Mouse (Mus musculus) spleen, adult 2 months (tissue): ENCODE data around the gene Golga5. TPM values are rescaled to one million over a fixed set of nuclear protein-coding genes. Genes with fewer than 3 reads are reported as not detected.
"Not testable (repeated sequence)": the region's sequence is repeated elsewhere in the genome, so short reads cannot be mapped to it uniquely, and the experiment has no call there.

ENCODE experiments used
- DNase-seq, 2 experiments: peaks; one replicate each; pipeline versions ENCODE4 v3.0.0 to v3.0.0-alpha.2; 2012 to 2021; ENCODE audit warnings: low spot score in 2 of 2, low read depth in 1 of 2
- H3K27ac ChIP-seq: fragments of 200-500 bp; 2 replicates; pipeline ENCODE4 v1.5.1; 2012; ENCODE audit warnings: low read length, inconsistent platforms; ENCODE audit not compliant: insufficient read depth
- H3K27me3 ChIP-seq: fragments of 200-500 bp; 2 replicates; pipeline ENCODE4 v1.6.1; 2012; ENCODE audit warnings: mild to moderate bottlenecking, moderate library complexity, low read length, inconsistent platforms; ENCODE audit not compliant: control insufficient read depth, insufficient read depth
- H3K36me3 ChIP-seq: fragments of 200-500 bp; 2 replicates; pipeline ENCODE4 v1.6.1; 2012; ENCODE audit warnings: mild to moderate bottlenecking, low read length, inconsistent platforms; ENCODE audit not compliant: control insufficient read depth, insufficient read depth
- H3K4me1 ChIP-seq: fragments of 200-500 bp; 2 replicates; pipeline ENCODE4 v1.6.1; 2011; ENCODE audit warnings: inconsistent platforms; ENCODE audit not compliant: control insufficient read depth, insufficient read depth, insufficient read length
- H3K4me3 ChIP-seq: fragments of 200-500 bp; 2 replicates; pipeline ENCODE4 v1.5.1; 2011; ENCODE audit warnings: mild to moderate bottlenecking, inconsistent platforms; ENCODE audit not compliant: insufficient read depth, insufficient read length; ENCODE audit errors: extremely low read depth
- CTCF ChIP-seq: fragments of 200-500 bp; IDR thresholded peaks from 2 replicates; pipeline ENCODE4 v1.5.1; 2011; ENCODE audit warnings: mild to moderate bottlenecking, inconsistent platforms; ENCODE audit not compliant: insufficient read depth, insufficient read length, insufficient replicate concordance; ENCODE audit errors: extremely low read depth
- POLR2A ChIP-seq: fragments of 200-500 bp; IDR thresholded peaks from 2 replicates; pipeline ENCODE4 v1.6.1; 2011; ENCODE audit warnings: low read depth, low read length, inconsistent platforms
- WGBS: fragments of 180-500 bp; shearing (Covaris S2); methylation state at CpG from one replicate; pipeline ENCODE4 v1.1.7; 2018; 5-methylcytosine and 5-hydroxymethylcytosine counted together
- polyA plus RNA-seq: library from polyadenylated mRNA; depleted of rRNA; stranded (reverse); fragments of >200 nt; gene quantifications from 2 replicates; pipeline ENCODE4 v1.2.3, GENCODE M21; 2012

Golga5 gene
- polyA plus RNA-seq, 1 experiment: 6.9 TPM

DNA sequence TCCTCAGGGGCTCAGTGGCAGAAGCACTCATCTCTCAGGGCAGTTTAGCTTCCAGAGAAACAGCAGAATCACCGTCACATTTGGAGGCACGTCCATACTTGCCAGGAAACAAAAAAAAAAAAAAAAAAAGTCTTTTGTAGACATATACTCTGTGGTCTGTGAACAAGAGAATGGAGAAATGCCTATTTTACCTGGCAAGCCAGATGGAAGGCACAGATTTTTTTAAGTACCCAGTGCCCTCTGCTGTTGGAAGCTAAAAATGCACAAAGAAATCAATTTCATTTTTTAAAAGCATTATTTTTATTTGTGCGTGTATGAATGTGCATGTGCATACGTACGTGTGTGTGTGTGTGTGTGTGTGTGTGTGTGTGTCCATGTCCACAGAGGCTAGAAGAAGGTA, 7.8 kb upstream of the Golga5 start:
- H3K27me3 ChIP-seq: no peaks in the 10 kb centered on the region
- H3K27ac ChIP-seq: no peak overlapping the region
- no peak overlapping the region for H3K4me3 ChIP-seq
- peaks cover 4% of the 10 kb centered on the region; the same call in 1 of the 2 replicates for H3K4me1 ChIP-seq
- DNase-seq: no peak
- no peak for TF ChIP-seq CTCF
- TF ChIP-seq POLR2A: no peak
- H3K36me3 ChIP-seq: no peaks in the 10 kb centered on the region
- 27% methylated on average over 5 of the region's 5 CpGs for WGBS

DNA sequence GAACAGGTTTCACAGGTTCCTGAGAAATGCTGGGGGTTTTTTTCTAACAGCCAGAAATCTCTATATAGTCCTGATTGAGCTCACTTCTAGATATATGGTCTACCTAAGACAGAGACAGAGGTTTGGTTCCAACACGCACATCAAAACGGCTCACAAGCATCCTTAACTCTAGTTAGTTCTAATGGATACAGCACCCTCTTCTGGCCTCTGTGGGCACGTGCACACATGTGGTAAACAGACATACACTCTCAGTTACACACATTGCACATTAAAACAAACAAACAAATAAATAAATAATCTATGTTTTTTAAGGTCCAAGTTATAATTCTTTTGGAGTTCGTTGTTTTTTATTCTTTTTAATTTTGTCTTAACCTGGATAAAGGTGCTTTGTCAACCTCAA, 4.3 kb upstream of the Golga5 start:
- no peak for DNase-seq
- Histone ChIP-seq H3K27me3 (no peaks in the 10 kb centered on the region), H3K36me3 (no peaks in the 10 kb centered on the region), H3K27ac (no peak overlapping the region), H3K4me1 (no peaks in the 10 kb centered on the region), H3K4me3 (no peak overlapping the region)
- TF ChIP-seq POLR2A: no peak
- no peak for TF ChIP-seq CTCF
- WGBS: 82% methylated on average over 4 of the region's 4 CpGs

DNA sequence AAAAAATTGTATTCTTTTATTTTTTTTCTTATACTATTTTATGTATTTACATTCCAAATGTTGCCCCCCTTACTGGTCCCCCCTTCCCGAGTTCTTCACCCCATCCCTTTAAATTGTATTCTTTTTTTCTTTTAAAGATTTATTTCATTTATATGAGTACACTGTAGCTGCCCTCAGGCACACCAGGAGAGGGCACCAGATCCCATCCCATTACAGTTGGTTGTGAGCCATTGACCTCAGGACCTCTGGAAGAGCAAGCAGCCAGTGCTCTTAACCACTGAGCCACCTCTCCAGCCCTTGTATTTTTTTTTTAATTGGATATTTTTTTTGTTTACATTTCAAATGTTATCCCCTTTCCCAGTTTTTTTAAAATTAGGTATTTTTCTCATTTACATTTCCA, 799 bp upstream of the Golga5 start:
- WGBS: 92% methylated on average over 1 of the region's 1 CpGs
- no peak for TF ChIP-seq CTCF
- no peak for TF ChIP-seq POLR2A
- H3K4me3 ChIP-seq: no peak overlapping the region
- peaks cover 4% of the 10 kb centered on the region; the same call in 1 of the 2 replicates for H3K36me3 ChIP-seq
- no peak for DNase-seq
- no peaks in the 10 kb centered on the region for H3K27me3 ChIP-seq
- H3K27ac ChIP-seq: no peak overlapping the region
- no peaks in the 10 kb centered on the region for H3K4me1 ChIP-seq

DNA sequence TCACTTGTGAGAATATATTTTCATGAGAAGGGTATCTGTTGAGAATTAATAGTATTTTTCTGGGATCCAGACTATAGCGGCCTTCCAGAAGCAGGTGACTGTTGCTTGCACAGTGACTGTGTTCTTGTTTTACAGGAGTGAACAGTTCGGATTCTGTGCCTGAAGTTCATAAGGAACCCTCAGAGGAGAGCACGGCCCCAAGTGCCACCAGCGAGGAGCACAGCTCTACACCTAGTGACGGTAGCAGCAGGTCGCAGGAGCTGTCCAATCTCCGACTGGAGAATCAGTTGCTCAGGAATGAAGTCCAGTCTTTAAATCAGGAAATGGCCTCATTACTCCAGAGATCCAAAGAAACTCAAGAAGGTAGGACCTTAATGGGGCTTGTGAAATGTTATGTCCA, 5.5 kb downstream of the Golga5 start:
- no peak for DNase-seq
- 96% methylated on average over 7 of the region's 7 CpGs for WGBS
- TF ChIP-seq POLR2A (no peak), CTCF (no peak)
- H3K4me1 ChIP-seq: no peaks in the 10 kb centered on the region
- H3K36me3 ChIP-seq: peaks cover 23% of the 10 kb centered on the region
- no peak overlapping the region for H3K4me3 ChIP-seq
- no peaks in the 10 kb centered on the region for H3K27me3 ChIP-seq
- no peak overlapping the region for H3K27ac ChIP-seq

DNA sequence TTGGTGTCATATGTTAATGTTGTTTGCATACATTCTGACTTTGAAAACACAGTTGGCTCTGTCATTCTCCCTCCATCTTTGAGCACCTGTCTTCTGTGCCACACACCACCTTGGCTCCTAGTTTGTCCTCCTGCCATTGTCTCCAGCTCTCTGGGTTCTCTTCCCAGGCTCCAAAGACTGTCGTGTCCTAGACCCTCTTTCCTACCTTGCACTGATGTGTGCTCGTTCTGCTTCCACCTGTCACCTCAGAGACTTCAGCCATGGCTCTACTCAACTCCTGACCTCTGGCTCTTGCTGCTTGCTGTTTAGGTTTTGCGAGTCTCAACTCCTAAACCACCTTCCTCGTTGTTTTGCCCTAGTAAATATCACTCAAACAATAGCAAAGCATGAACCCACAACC, 11.5 kb downstream of the Golga5 start:
- Histone ChIP-seq H3K36me3 (peaks cover 49% of the 10 kb centered on the region), H3K27me3 (no peaks in the 10 kb centered on the region), H3K4me1 (no peaks in the 10 kb centered on the region), H3K4me3 (no peak overlapping the region), H3K27ac (no peak overlapping the region)
- 91% methylated on average over 4 of the region's 4 CpGs for WGBS
- TF ChIP-seq CTCF (no peak), POLR2A (no peak)
- DNase-seq: no peak

DNA sequence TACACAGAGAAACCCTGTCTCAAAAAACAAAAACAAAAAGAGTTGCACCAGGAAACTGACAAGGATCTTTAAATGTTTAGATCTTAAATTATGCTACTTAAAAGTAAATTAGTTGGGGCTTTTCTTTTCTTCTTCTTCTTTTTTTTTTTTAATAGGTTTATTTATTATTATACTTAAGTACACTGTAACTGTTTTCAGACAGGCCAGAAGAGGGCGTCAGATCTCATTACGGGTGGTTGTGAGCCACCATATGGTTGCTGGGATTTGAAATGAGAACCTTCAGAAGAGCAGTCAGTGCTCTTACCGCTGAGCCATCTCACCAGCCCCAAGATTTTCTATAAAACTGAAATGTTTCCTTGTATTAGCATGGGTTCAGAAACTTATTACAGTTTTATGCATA, 16.0 kb downstream of the Golga5 start:
- WGBS: 73% methylated on average over 3 of the region's 3 CpGs
- H3K36me3 ChIP-seq: peaks cover 57% of the 10 kb centered on the region
- TF ChIP-seq CTCF (no peak), POLR2A (no peak)

DNA sequence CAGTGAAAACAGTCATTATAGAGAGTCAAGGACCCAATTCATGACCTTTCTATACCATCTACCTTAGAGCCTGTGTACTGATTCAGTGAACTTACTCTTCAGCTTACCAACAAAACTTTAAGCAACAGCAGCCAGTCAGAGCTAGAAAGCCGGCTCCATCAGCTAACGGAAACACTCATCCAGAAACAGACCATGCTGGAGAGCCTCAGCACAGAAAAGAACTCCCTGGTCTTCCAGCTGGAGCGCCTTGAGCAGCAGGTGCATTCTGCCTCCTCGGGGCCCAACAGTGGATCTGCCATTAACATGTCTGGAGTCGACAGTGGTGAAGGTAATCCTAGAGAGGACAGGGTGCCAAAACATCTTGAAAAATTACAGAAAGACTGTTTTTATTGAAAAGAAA, 23.0 kb downstream of the Golga5 start:
- no peak overlapping the region for H3K27ac ChIP-seq
- peaks cover 52% of the 10 kb centered on the region for H3K36me3 ChIP-seq
- no peaks in the 10 kb centered on the region for H3K27me3 ChIP-seq
- DNase-seq: no peak
- 90% methylated on average over 5 of the region's 5 CpGs for WGBS
- no peaks in the 10 kb centered on the region for H3K4me1 ChIP-seq
- no peak overlapping the region for H3K4me3 ChIP-seq
- TF ChIP-seq POLR2A: no peak
- no peak for TF ChIP-seq CTCF

More for the DNA sequence above, 16.0 kb downstream of the Golga5 start:
- Histone ChIP-seq H3K27me3 (no peaks in the 10 kb centered on the region), H3K27ac (no peak overlapping the region), H3K4me3 (no peak overlapping the region), H3K4me1 (no peaks in the 10 kb centered on the region)
- no peak for DNase-seq

DNA sequence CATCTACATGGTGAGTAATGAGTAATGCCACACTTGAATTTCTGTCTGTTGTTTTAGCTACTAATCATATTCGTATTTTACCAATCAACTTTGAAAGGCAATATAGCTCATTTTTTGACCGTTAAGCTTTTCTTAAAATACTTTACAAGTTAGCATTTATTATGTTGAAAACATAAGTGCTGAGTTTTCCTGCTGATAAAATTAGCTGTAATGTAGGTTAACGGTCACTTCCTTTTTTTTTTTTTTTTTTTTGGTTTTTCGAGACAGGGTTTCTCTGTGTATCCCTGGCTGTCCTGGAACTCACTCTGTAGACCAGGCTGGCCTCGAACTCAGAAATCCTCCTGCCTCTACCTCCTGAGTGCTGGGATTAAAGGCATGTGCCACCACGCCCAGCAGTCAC, 26.8 kb downstream of the Golga5 start:
- not testable (repeated sequence) for H3K27ac ChIP-seq, DNase-seq, H3K4me1 ChIP-seq, H3K27me3 ChIP-seq, H3K4me3 ChIP-seq
- 20% methylated on average over 6 of the region's 6 CpGs for WGBS
- H3K36me3 ChIP-seq: peaks cover 45% of the 10 kb centered on the region
